Mouse (Mus musculus): ENCODE results near the gene Fyb. TPM values are rescaled to one million over a fixed set of nuclear protein-coding genes. Genes with fewer than 3 reads are reported as not detected.

Gene Fyb
- total RNA-seq, 2 experiments from 2014 or later = 5.9 to 12.9 TPM

DNA sequence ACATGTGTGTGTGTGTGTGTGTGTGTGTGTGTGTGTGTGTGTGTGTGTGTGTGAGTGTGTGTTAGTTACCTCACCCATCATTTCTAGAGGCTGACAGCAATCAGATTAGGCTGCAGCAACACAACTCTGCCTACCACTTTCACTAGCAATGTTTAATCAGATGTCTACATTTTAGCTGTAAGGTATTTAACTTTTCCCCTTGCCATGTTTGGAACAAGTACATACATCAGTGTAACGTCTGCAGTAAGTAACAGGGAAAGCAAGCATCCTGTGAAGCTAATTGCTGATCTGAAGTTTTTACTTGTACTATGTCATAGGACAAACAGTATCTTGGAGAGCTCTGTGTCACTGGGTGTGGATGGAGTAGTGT is 70.6 kb downstream of the Fyb start:
- DNase-seq (ENCODE audit: low spot score in 2 of 2) = no peak

DNA sequence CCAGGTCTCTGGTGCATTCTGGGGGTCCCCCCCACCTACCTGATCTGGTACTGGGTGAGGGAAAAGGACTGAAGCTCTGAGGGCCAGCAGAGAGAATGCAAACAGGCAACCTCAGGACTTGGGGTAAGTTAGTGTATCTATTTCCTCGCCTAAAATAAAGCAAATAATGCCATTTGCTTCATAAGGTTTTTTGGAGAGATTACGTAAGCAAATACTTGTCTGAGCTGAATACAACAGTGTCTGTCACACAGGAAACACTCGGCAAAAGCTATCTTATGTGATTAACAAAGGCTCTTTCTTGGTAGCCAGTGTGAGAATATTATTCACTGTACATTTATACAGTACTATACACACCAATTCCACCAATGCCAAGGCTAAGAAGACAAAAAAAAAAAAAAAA is 76.0 kb downstream of the Fyb start:
- no peak for DNase-seq (ENCODE audit: low spot score in 2 of 2)

GRCm38 (mm10) chr15:6600314-6600713 is 77.7 kb downstream of the Fyb start:
- no peak for DNase-seq (ENCODE audit: low spot score in 2 of 2)

DNA sequence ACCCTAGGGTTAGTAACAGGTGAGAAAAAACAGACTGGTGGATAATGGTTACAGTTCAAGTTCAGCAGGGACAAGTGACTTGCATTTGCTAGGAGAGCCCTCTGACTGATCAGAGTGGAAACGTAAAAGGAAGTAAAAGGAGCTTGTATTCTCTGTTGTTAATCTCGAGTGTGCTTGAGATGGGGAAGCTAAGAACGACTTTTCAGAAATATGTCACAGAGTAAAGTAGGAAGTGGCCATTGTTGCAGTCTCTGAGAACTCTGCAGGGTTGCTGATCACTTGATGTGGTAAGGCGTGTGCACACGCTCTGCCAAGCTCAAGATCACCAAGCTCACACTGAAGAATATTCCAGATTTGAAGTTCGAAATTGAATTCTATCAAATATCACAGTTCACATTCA is 78.7 kb downstream of the Fyb start:
- DNase-seq (ENCODE audit: low spot score in 2 of 2) = no peak

DNA sequence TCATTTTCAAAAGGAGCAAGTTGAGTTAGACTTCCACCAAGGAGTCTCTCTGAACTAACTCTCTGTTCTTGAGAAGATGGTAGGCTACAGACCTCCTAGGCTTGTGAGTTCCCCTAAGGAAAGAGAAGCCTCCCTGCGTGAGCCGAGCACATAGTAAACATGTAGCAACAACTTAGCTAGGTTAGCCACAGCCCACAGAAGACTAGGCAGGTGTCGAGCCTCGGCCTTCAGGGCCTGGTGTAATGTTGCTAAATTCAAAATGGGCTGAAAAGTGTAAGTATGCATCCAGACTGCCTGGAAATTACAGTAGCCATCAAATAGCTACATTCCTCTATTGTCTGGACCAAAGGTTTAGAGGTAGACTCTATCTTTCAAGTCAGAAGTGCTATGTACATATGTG is 79.3 kb downstream of the Fyb start:
- no peak for DNase-seq (ENCODE audit: low spot score in 2 of 2)

GRCm38 (mm10) chr15:6610703-6611102 is 88.0 kb downstream of the Fyb start:
- DNase-seq (ENCODE audit: low spot score in 2 of 2) = no peak

GRCm38 (mm10) chr15:6612835-6613234 is 90.2 kb downstream of the Fyb start:
- DNase-seq (ENCODE audit: low spot score in 2 of 2) = no peak

DNA sequence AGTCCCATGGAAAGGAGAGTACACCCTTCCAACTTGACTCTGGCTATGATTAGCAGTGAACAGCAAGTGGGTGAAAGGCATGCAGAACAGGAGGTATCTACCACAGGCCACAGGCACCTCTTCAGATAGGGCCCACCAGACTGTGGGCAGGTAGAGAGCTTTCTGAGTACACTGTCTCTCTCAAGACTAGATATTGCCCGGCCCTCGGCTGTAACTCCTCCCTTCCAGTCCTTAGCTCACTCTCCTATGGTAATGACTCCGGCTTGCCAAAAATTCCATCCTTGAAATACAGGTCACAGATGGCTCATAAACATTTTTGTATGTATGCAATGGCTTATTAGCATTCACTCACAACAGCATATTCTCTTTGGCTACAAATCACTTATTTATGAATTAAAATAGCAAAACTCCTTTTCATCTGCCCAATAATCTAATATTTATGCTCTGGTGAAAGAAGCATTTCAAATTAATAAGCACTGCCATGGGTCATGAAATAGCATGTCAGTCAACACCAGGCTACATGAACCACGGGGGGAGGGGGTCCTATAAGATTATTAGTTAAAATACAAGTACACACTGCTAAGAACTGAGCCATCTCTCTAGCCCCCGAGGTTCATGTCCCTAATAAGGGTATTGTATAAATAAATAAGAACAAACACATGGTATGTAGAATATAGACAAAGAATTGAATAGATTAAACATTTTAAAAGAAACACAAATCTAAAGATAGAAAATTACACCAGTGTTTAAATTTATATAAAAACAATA is 93.9 kb downstream of the Fyb start:
- no peak for DNase-seq (ENCODE audit: low spot score in 2 of 2)

GRCm38 (mm10) chr15:6619558-6620316 is 97.1 kb downstream of the Fyb start:
- no peak for DNase-seq (ENCODE audit: low spot score in 2 of 2)

DNA sequence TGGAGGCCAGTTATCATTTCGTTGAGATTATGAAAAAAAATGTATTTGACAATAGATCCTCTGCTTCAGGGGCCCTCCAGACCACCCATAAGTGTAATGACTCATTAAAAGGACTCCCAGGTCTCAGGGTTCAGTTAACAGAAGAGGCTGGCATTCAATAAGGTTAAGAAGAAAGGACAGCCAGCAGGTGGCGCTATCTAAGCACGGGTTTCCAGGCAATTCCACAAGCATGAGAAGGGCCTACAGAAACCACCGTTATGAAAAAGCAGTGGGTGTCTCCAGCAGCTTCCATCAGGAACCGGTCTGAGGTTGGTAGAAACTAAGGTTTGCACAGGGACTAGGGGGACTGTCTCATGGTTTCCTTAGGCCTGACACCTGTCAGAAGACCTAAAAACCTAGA is 99.9 kb downstream of the Fyb start:
- DNase-seq (ENCODE audit: low spot score in 2 of 2) = peak; percentile 76 to 86

DNA sequence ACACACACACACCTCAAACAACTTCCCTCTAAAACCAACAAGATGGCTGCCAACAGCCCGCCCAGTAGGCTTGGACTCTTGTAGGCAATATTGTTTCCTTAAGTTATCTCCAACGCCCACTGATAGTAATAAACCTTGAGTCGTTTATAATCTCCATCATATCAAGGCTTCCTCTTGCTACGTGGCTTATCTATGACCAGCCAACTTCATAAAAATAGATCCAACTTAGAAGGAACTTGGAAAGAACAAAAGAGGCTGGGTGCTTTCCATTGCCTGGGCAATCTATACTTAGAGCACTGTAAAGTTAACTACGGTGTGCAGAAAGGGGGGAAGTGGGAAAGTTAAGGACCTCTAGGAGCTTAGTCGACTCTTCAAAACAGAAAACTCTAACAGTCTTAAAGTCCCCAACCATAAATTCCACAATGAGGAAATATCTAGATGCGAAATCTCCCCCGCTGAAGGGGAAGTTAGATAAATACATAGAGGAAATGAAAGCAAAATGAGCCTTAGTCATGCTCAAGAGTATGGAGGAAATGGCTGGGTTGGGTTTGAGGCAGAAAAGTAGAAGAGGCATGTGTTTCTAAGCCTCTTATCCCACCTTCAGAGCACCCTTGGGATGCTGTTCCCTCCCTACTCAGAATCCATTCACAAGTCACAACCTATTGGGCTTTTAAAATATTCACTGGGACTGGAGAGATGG is 101.0 kb downstream of the Fyb start:
- no peak for DNase-seq (ENCODE audit: low spot score in 2 of 2)

DNA sequence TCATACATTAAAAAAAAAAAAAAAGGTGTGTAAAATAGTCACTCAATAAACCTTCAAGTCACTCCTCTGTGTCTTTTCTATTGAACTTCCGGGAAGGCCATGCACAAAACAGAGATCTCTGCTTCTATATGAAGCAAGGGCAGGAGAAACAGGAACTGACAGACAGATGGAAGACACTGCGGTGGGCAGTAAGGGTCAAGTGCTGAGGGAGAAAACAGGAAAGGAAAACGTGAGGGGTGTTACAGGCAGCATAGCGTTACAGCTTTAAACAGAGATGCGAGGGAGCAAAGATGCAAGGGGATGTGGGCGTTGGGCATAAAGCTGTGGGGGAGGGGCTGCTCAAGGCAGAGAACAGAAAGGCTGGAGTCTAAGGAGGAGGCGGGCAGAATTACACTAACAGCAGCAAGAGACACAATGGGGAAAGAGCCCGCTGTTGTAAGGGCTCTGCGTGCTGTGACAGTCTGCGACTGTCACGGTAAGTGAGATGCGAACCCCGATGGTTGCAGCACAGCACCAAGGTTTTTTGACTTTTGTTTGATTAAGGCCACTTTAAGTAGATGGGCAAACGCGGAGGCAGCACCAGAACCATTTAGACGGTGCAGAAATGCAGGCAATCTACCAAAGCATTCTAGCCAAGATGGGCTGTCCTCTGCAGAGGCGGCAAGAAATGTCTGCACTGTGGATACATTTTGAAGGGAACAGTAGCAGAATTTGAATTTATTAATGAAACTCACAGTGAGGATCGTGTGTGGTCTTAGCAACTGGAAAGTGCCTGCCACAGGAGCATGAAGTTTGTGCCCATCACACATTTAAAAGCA is 101.9 kb downstream of the Fyb start:
- peak; percentile 16 to 27 for DNase-seq (ENCODE audit: low spot score in 2 of 2)

DNA sequence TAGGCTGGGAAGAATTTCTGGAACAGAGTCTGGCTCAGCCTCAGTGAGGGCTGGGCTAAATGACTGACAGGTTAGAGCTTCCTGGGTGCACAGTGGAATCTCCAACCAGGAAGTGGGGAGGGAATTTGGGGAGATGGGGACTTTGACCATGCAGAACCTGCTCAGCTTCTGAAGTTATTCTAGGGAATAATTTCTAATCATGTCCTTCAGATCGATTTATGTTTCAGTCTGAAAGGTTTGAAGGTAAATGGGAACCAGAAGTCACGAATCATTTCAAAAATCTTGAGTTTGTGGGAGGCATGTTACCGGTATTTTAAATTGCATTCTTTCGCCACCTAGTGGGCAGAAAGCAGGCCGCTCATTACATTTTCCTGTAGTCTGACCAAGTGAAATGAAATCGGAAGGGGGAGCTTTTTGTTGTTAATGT is 103.0 kb downstream of the Fyb start:
- DNase-seq (ENCODE audit: low spot score in 2 of 2) = peak; percentile 44 to 54

- no peak for DNase-seq (ENCODE audit: low spot score in 2 of 2)
These were observed 103.5 kb downstream of the Fyb start for GRCm38 (mm10) chr15:6626123-6626522.

GRCm38 (mm10) chr15:6628431-6629077 is 105.9 kb downstream of the Fyb start:
- no peak for DNase-seq (ENCODE audit: low spot score in 2 of 2)

DNA sequence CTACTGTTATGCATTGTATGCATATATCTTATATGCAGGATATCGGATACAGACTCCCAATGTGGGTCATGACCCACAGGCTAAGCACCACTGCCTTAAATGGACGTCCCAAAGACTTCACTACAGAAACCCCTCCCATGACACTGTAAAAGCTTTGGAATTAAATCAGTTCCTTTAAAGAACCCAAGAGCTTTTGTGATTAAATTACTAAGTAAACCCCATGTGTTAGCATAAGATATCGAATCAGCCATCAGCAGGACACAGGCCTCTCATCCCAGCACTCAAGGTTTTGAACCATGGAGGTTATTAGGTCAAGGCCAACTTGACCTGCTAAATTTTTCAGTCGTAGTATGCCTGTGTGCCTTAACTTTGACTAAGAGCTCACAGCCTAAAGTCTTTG is 106.5 kb downstream of the Fyb start:
- DNase-seq (ENCODE audit: low spot score in 2 of 2) = no peak

DNA sequence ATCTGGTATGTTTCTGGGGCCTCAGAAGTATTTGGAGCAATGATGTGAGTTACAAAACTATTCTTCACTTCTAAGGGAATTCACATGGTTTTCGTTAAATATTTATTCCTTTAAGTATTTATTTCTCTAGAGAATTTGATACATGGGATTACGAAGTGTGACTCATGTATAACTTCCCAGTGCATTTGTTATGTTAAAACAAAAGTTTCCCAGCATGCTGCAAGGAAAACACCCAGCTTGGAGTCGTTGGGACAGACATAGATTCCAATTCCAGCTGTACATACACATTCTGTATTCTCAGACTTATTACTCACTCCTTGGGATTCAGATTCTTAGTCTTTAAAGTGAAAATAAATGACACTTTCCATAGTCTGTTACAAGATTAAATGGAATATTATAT is 112.8 kb downstream of the Fyb start:
- DNase-seq (ENCODE audit: low spot score in 2 of 2) = no peak

DNA sequence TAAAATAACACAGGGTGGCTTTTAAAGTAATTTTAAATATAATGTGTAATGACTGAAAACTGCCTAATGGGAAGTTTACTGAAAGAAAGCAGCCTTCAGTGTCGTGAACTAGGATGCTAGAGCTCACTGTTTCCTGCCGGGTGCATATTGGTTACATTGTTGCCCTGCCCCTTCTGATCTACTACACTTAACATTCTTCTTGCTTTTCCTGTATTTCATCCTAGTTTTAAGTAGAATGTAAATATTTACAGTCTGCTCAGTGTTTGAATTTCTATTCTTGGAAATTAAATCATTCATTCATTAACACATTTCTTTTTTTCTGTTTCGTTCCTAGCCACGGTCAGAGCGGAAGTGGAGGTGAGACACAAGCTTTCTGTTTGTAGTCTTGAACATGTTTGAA is 119.6 kb downstream of the Fyb start:
- no peak for DNase-seq (ENCODE audit: low spot score in 2 of 2)

GRCm38 (mm10) chr15:6645498-6645897 is 122.8 kb downstream of the Fyb start:
- DNase-seq (ENCODE audit: low spot score in 2 of 2) = no peak

GRCm38 (mm10) chr15:6647066-6647465 is 124.4 kb downstream of the Fyb start:
- DNase-seq (ENCODE audit: low spot score in 2 of 2) = no peak
